Mouse (Mus musculus): ENCODE measurements at regions not wholly inside any gene's neighbourhood (a gene's known extent, or its start where the extent isn't known, plus 50 kb on each side); places are given as distances from the start of the nearest gene placed in this dataset.

GRCm38 (mm10) chr1:128824916-128825683, 233.0 kb upstream of the Cxcr4 start:
- DNase-seq = no peak

GRCm38 (mm10) chr1:128824235-128824634, 232.1 kb upstream of the Cxcr4 start:
- DNase-seq = peak; percentile 81

- DNase-seq = no peak
Measured at GRCm38 (mm10) chr1:128821991-128822390, 229.9 kb upstream of the Cxcr4 start.

- no peak for DNase-seq
Measured at GRCm38 (mm10) chr1:128820527-128820926, 228.4 kb upstream of the Cxcr4 start.

GRCm38 (mm10) chr1:128819611-128820010, 227.5 kb upstream of the Cxcr4 start:
- no peak for DNase-seq

GRCm38 (mm10) chr1:128813379-128813778, 221.3 kb upstream of the Cxcr4 start:
- no peak for DNase-seq

- DNase-seq = no peak
Measured at GRCm38 (mm10) chr1:128810860-128811259, 218.8 kb upstream of the Cxcr4 start.

- DNase-seq = no peak
Measured at GRCm38 (mm10) chr1:128810094-128810493, 218.0 kb upstream of the Cxcr4 start.

GRCm38 (mm10) chr1:128809601-128810000, 217.5 kb upstream of the Cxcr4 start:
- DNase-seq = no peak

GRCm38 (mm10) chr1:128808599-128808998, 216.5 kb upstream of the Cxcr4 start:
- no peak for DNase-seq

GRCm38 (mm10) chr1:128805687-128806653, 213.9 kb upstream of the Cxcr4 start:
- DNase-seq = no peak

- peak; percentile 46 for DNase-seq
Measured at GRCm38 (mm10) chr1:128803433-128804060, 211.5 kb upstream of the Cxcr4 start.

GRCm38 (mm10) chr1:128803058-128803432, 211.0 kb upstream of the Cxcr4 start:
- DNase-seq = no peak

- DNase-seq = no peak
Measured at GRCm38 (mm10) chr1:128798721-128799120, 206.6 kb upstream of the Cxcr4 start.

GRCm38 (mm10) chr1:128795654-128796053, 203.6 kb upstream of the Cxcr4 start:
- DNase-seq = no peak

- no peak for DNase-seq
Measured at GRCm38 (mm10) chr1:128790881-128791280, 198.8 kb upstream of the Cxcr4 start.

GRCm38 (mm10) chr1:128789567-128790335, 197.7 kb upstream of the Cxcr4 start:
- DNase-seq = no peak

- DNase-seq = no peak
Measured at GRCm38 (mm10) chr1:128788227-128788626, 196.1 kb upstream of the Cxcr4 start.

- DNase-seq = no peak
Measured at GRCm38 (mm10) chr1:128786941-128787569, 195.0 kb upstream of the Cxcr4 start.

- no peak for DNase-seq
Measured at GRCm38 (mm10) chr1:128782286-128782685, 190.2 kb upstream of the Cxcr4 start.

GRCm38 (mm10) chr1:128781871-128782270, 189.8 kb upstream of the Cxcr4 start:
- DNase-seq = no peak

- DNase-seq = no peak
Measured at GRCm38 (mm10) chr1:128781311-128781710, 189.2 kb upstream of the Cxcr4 start.
